Mouse (Mus musculus): ENCODE data around the gene Arhgap9. TPM values are rescaled to one million over a fixed set of nuclear protein-coding genes. Genes with fewer than 3 reads are reported as not detected.

Arhgap9 gene
- 1 to 10 TPM; 2.3 to 2.4 TPM for total RNA-seq (2021)
- polyA plus RNA-seq (2012; rRNA removed): 2.5 and 4.8 TPM in 2 replicates
- long read RNA-seq, partial matches to known transcripts: 2 of 4 reads
- long read RNA-seq, other reads (novel, unspliced or antisense): 2 of 4 reads

DNA sequence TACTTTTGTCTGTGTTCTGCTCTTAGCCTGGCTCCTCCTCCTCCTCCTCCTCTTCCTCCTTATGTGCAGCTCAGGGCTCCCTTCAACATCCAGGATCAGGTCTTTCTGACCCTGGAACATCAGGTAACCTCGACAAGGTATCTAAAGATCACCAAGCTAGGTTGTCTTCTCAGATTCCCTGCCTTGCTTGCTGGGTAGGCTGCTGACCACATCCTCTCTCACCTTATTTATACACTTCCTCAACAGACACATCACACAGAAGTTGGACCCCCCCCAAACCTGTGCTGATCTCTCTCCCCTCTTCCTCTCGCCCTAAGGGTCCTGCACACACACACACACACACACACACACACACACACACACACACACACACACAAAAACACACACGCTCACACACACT, at the start of gene Arhgap9:
Gene Arhgap9, plus strand, starts transcription at position 344 of the 400 bp plus-strand sequence.
- Histone ChIP-seq H3K27me3 (ENCODE audit: control insufficient read depth, insufficient read depth, low read length) (0 out of 2 replicates have a peak, but pooled peaks cover 2% of the 10 kb centered on the region), H3K4me1 (ENCODE audit: control insufficient read depth, insufficient read depth, low read length) (no peaks in the 10 kb centered on the region), H3K4me3 (no peak within 1 kb of the TSS), H3K79me2 (replicated peaks; ENCODE audit: control insufficient read depth, insufficient read depth, low read length) (no peaks in the 10 kb centered on the region), H3K27ac (no peak within 1 kb of the TSS), H3K36me3 (ENCODE audit: control insufficient read depth, insufficient read depth, low read length) (no peaks in the 10 kb centered on the region), H3K9ac (ENCODE audit: low read depth, low read length) (no peak within 1 kb of the TSS)
- intact Hi-C loops (cut with DNase I): no loop called here
- DNase-seq: no peak
- 72% methylated on average over 3 of the region's 3 CpGs for WGBS
- no peak for TF ChIP-seq POLR2A (IDR thresholded peaks at IDR 0.05; ENCODE audit: insufficient read depth, low read depth, low read length)
- no peak for TF ChIP-seq EP300 (IDR thresholded peaks at IDR 0.05; ENCODE audit: insufficient read depth, low read depth, low read length)
- TF ChIP-seq CTCF (IDR thresholded peaks at IDR 0.05): no peak

DNA sequence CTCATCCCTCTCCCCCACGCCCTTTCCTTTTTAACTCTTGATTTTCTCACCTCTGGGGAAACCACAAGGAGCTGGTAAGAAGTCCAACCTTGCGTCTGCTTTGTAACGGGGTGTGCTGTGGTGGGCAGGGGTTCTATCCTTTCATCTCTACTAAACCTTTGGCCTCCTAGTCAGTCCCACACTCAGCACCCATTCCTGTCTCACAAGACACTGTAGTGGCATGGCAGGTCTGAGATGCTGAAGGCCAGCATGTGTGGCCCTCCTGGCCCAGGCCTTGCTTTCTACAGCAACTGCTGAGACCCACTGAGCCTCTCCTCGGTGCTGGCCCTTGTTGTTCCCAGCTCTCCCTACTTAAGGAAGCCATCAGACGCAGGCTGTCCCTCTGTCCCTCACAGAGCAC, 49.4 kb upstream of the Arhgap9 start:
- H3K36me3 ChIP-seq (ENCODE audit: control insufficient read depth, insufficient read depth, low read length): peaks cover 6% of the 10 kb centered on the region
- no peak overlapping the region for H3K9ac ChIP-seq (ENCODE audit: low read depth, low read length)
- H3K27ac ChIP-seq: no peak overlapping the region
- peaks cover 14% of the 10 kb centered on the region for H3K4me1 ChIP-seq (ENCODE audit: control insufficient read depth, insufficient read depth, low read length)
- DNase-seq: no peak
- no peak overlapping the region for H3K4me3 ChIP-seq
- intact Hi-C loops (cut with DNase I): no loop called here
- peaks cover 3% of the 10 kb centered on the region; the same call in 1 of the 2 replicates for H3K79me2 ChIP-seq (replicated peaks; ENCODE audit: control insufficient read depth, insufficient read depth, low read length)
- WGBS: 88% methylated on average over 5 of the region's 5 CpGs
- TF ChIP-seq CTCF (IDR thresholded peaks at IDR 0.05): no peak
- TF ChIP-seq POLR2A (IDR thresholded peaks at IDR 0.05; ENCODE audit: insufficient read depth, low read depth, low read length): no peak
- TF ChIP-seq EP300 (IDR thresholded peaks at IDR 0.05; ENCODE audit: insufficient read depth, low read depth, low read length): no peak
- H3K27me3 ChIP-seq (ENCODE audit: control insufficient read depth, insufficient read depth, low read length): no peaks in the 10 kb centered on the region

DNA sequence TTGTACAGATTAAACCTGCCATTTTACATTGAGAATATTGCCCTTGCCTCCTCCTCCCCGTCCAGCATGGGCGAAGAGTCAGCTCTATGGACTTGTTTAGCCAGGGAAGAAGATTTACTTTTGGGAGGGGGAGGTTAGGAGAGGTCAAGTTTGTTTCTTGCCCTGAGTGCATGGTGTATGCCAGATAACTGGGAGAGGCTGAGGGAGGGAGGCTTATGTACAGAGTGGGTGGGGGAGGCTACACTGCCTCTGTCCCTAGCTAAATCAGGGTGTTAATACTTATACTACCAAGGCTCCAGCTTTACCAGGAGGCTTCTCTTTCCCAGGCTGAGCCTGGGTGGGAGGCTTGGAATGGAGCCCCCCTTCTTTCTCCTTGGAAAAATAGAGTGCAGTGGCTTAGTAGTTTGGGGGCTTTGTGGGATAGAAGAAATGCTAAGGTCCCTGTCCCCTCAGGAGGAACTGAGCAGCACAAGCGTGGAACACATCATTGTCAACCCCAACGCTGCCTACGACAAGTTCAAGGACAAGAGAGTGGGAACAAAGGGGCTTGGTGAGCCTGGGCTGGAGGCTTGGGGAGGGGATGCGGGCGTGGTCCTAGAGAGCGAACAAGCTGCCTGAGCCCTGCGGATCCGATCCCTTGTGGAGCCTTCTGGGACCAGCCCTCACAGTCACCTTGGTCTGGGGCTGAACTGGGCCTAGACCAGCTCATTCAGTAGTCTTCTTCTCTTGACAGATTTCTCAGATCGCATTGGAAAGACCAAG, 47.3 kb upstream of the Arhgap9 start:
- WGBS: 90% methylated on average over 11 of the region's 11 CpGs
- Histone ChIP-seq H3K9ac (ENCODE audit: low read depth, low read length) (no peak overlapping the region), H3K4me1 (ENCODE audit: control insufficient read depth, insufficient read depth, low read length) (peaks cover 3% of the 10 kb centered on the region), H3K36me3 (ENCODE audit: control insufficient read depth, insufficient read depth, low read length) (no peaks in the 10 kb centered on the region; the same call in 1 of the 2 replicates), H3K27ac (no peak overlapping the region), H3K79me2 (replicated peaks; ENCODE audit: control insufficient read depth, insufficient read depth, low read length) (peaks cover 3% of the 10 kb centered on the region; the same call in 1 of the 2 replicates), H3K4me3 (no peak overlapping the region), H3K27me3 (ENCODE audit: control insufficient read depth, insufficient read depth, low read length) (no peaks in the 10 kb centered on the region)
- no peak for DNase-seq
- intact Hi-C loops (cut with DNase I): no loop called here
- TF ChIP-seq CTCF (IDR thresholded peaks at IDR 0.05) (no peak), EP300 (IDR thresholded peaks at IDR 0.05; ENCODE audit: insufficient read depth, low read depth, low read length) (no peak), POLR2A (IDR thresholded peaks at IDR 0.05; ENCODE audit: insufficient read depth, low read depth, low read length) (no peak)

DNA sequence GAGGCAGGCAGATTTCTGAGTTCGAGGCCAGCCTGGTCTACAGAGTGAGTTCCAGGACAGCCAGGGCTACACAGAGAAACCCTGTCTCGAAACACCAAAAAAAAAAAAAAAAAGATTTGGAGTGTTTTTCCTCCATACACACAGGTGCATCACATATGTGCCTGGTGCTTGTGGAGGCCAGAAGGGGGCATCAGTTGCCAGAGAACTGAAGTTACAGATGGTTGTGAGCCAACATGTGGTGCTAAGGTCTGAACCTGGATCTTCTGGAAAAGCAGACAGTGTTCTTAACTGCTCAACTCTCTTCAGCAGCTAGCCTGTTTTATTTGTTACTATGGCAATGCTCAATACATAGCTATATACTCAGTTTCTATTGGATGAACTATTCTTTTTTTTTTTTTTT, 42.0 kb upstream of the Arhgap9 start:
- no peaks in the 10 kb centered on the region; the same call in 1 of the 2 replicates for H3K79me2 ChIP-seq (replicated peaks; ENCODE audit: control insufficient read depth, insufficient read depth, low read length)
- TF ChIP-seq CTCF (IDR thresholded peaks at IDR 0.05) (peak; percentile 26), EP300 (IDR thresholded peaks at IDR 0.05; ENCODE audit: insufficient read depth, low read depth, low read length) (no peak), POLR2A (IDR thresholded peaks at IDR 0.05; ENCODE audit: insufficient read depth, low read depth, low read length) (no peak)
- WGBS: 84% methylated on average over 2 of the region's 2 CpGs
- H3K36me3 ChIP-seq (ENCODE audit: control insufficient read depth, insufficient read depth, low read length): no peaks in the 10 kb centered on the region
- no peaks in the 10 kb centered on the region for H3K27me3 ChIP-seq (ENCODE audit: control insufficient read depth, insufficient read depth, low read length)
- H3K27ac ChIP-seq: no peak overlapping the region
- no peaks in the 10 kb centered on the region; the same call in 1 of the 2 replicates for H3K4me1 ChIP-seq (ENCODE audit: control insufficient read depth, insufficient read depth, low read length)
- intact Hi-C loops (cut with DNase I): no loop called here
- DNase-seq: no peak
- H3K4me3 ChIP-seq: no peak overlapping the region
- no peak overlapping the region for H3K9ac ChIP-seq (ENCODE audit: low read depth, low read length)

DNA sequence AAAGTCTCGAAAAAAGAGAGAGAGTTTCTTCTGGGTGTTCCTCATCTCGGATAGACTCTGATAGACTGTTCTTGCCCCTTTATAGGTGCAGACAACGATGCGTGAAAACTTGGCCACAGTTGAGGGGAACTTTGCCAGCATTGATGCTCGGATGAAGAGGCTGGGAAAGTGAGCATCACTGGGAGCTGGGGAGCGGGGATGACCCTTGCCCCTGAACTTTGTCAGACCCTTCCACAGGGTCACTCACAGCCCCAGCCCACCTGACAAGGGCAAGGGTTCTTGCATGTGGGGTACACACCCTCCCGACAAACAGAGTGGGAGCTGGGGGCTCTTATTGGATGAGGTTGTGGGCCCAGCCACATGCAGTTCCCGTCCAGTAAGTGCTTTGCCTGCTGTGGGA, 40.4 kb upstream of the Arhgap9 start:
- intact Hi-C loops (cut with DNase I): no loop called here
- TF ChIP-seq POLR2A (IDR thresholded peaks at IDR 0.05; ENCODE audit: insufficient read depth, low read depth, low read length): no peak
- TF ChIP-seq CTCF (IDR thresholded peaks at IDR 0.05): no peak
- TF ChIP-seq EP300 (IDR thresholded peaks at IDR 0.05; ENCODE audit: insufficient read depth, low read depth, low read length): no peak
- Histone ChIP-seq H3K27me3 (ENCODE audit: control insufficient read depth, insufficient read depth, low read length) (no peaks in the 10 kb centered on the region), H3K4me3 (no peak overlapping the region), H3K79me2 (replicated peaks; ENCODE audit: control insufficient read depth, insufficient read depth, low read length) (no peaks in the 10 kb centered on the region; the same call in 1 of the 2 replicates), H3K27ac (no peak overlapping the region), H3K36me3 (ENCODE audit: control insufficient read depth, insufficient read depth, low read length) (no peaks in the 10 kb centered on the region), H3K9ac (ENCODE audit: low read depth, low read length) (no peak overlapping the region), H3K4me1 (ENCODE audit: control insufficient read depth, insufficient read depth, low read length) (no peaks in the 10 kb centered on the region; the same call in 1 of the 2 replicates)
- WGBS: 74% methylated on average over 8 of the region's 8 CpGs
- no peak for DNase-seq

All from heart, adult 2 months (tissue).